Mouse (Mus musculus) ES-E14 (cell line): ENCODE results near the gene Arid5b. TPM values are rescaled to one million over a fixed set of nuclear protein-coding genes. Genes with fewer than 3 reads are reported as not detected.

Experiments used
- DNase-seq: peaks from one replicate; pipeline ENCODE4 v3.0.0-alpha.2; 2013; ENCODE audit warnings: low read depth, low spot score
- H3K27ac ChIP-seq: 2 replicates; pipeline ENCODE4 v1.5.1; 2012; ENCODE audit warnings: low read depth, mild to moderate bottlenecking, low read length, moderate library complexity, mixed read lengths; ENCODE audit not compliant: poor library complexity, insufficient read depth, severe bottlenecking
- H3K36me3 ChIP-seq: 2 replicates; pipeline ENCODE4 v1.6.1; 2012; ENCODE audit warnings: mild to moderate bottlenecking, low read length, moderate library complexity, mixed read lengths; ENCODE audit not compliant: control insufficient read depth, poor library complexity, insufficient read depth, severe bottlenecking
- H3K4me1 ChIP-seq, 2 experiments: fragments of 150-350 bp in 1 of 2; sonication (generic) in 1 of 2; 2 replicates each; pipeline ENCODE4 v1.6.1; 2012; ENCODE audit warnings: low read length in 2 of 2, mild to moderate bottlenecking in 1 of 2, mixed read lengths in 1 of 2; ENCODE audit not compliant: control insufficient read depth in 2 of 2, insufficient read depth in 2 of 2, poor library complexity in 1 of 2
- H3K4me3 ChIP-seq, 2 experiments: fragments of 150-350 bp in 1 of 2; sonication (generic) in 1 of 2; 2 replicates each; pipeline ENCODE4 v1.5.1; 2012; ENCODE audit warnings: low read length in 2 of 2, low read depth in 1 of 2, mild to moderate bottlenecking in 1 of 2, mixed read lengths in 1 of 2; ENCODE audit not compliant: insufficient read depth in 1 of 2, poor library complexity in 1 of 2, severe bottlenecking in 1 of 2
- H3K9ac ChIP-seq: 2 replicates; pipeline ENCODE4 v1.6.1; 2012; ENCODE audit warnings: low read depth, mild to moderate bottlenecking, low read length, mixed read lengths; ENCODE audit not compliant: poor library complexity, insufficient read depth, severe bottlenecking
- H3K9me3 ChIP-seq: fragments of 150-350 bp; sonication (generic); 2 replicates; pipeline ENCODE4 v1.6.1; 2012; ENCODE audit warnings: low read depth, mild to moderate bottlenecking, low read length; ENCODE audit not compliant: control insufficient read depth, insufficient read depth
- CHD2 ChIP-seq: IDR thresholded peaks from 2 replicates; pipeline ENCODE4 v1.6.1; 2014; ENCODE audit warnings: mild to moderate bottlenecking, low read depth, low read length, inconsistent platforms
- HCFC1 ChIP-seq: IDR thresholded peaks from 2 replicates; pipeline ENCODE4 v1.6.1; 2012; ENCODE audit warnings: low read length, inconsistent platforms, borderline replicate concordance; ENCODE audit not compliant: insufficient read depth
- MAFK ChIP-seq: IDR thresholded peaks from 2 replicates; pipeline ENCODE4 v1.6.1; 2014; ENCODE audit warnings: mild to moderate bottlenecking, low read depth, low read length, inconsistent platforms; ENCODE audit not compliant: insufficient read depth
- ZC3H11A ChIP-seq: IDR thresholded peaks from 2 replicates; pipeline ENCODE4 v1.6.1; 2012; ENCODE audit warnings: low read depth, mild to moderate bottlenecking, inconsistent platforms, low read length, borderline replicate concordance
- ZNF384 ChIP-seq: IDR thresholded peaks from 2 replicates; pipeline ENCODE4 v1.6.1; 2012; ENCODE audit warnings: low read depth, low read length, inconsistent platforms
- in situ Hi-C, 2 experiments: fragments of 600-800 bp; cut with MboI; formaldehyde crosslinking; loops; one replicate each; pipeline ENCODE4 v1.15.1; 2025; ENCODE audit warnings: low sequenced_read_pairs in 2 of 2, inconsistent platforms in 1 of 2; ENCODE audit not compliant: unreplicated experiment in 2 of 2
- total RNA-seq: library from RNA; depleted of rRNA; stranded (reverse); fragments of 300-350 nt; gene quantifications from 2 replicates; pipeline ENCODE4 v1.2.3, GENCODE M21; 2012

Arid5b gene
- total RNA-seq, 1 experiment = 26.2 TPM

DNA sequence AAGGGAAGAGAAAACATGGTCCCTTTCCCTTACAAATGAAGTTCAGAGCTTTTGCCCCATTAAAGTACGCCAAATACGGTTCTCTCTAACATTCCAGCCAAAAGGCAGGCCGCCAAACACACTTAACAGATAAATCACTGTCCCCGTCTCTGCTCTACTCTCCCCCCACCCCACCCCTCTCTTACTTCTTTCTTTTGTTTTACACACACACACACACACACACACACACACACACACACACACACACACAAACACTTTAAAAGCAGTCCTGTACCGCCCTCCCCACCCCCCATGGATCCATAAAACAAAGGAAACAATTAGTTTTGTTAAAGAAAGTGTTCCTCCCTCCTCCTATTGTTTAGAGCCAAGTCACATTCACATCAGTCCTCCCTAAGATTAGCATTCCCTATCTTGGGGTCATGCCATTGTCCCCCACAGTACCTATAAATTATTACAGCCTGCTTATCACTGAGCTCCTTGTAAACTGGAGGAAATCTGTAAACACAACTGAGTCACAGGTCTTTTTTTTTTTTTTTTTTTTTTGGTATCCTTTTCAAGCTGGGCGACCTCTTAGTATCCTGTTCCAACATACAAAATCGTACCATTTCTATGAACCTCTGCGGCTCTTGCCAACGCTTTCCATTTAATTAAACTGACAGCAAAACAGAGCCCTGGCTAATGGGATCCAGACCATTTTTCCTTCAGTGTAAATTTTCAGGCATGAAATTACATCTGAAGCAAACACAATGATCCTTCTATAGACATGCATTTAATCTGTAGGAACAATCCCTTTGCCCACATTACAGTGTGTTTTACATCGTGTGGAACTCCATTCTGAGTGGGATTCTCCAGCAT, 66.3 kb downstream of the Arid5b start:
- no peaks in the 10 kb centered on the region for H3K9me3 ChIP-seq
- H3K27ac ChIP-seq = no peak overlapping the region; the same call in 1 of the 2 replicates
- no peak overlapping the region for H3K9ac ChIP-seq
- in situ Hi-C loops = no loop called here
- no peaks in the 10 kb centered on the region for H3K36me3 ChIP-seq
- peak; percentile 55; the same call in 1 of the 2 replicates for TF ChIP-seq ZNF384
- TF ChIP-seq ZC3H11A = no peak
- no peak for TF ChIP-seq CHD2
- TF ChIP-seq HCFC1 = no peak
- no peak for TF ChIP-seq MAFK
- no peaks in the 10 kb centered on the region for H3K4me1 ChIP-seq
- no peak for DNase-seq
- no peak overlapping the region for H3K4me3 ChIP-seq

- H3K27ac ChIP-seq = no peak overlapping the region; the same call in 1 of the 2 replicates
- H3K9me3 ChIP-seq = no peaks in the 10 kb centered on the region
- H3K4me1 ChIP-seq = no peaks in the 10 kb centered on the region
- DNase-seq = no peak
- TF ChIP-seq ZNF384 (no peak), MAFK (no peak), ZC3H11A (no peak), HCFC1 (no peak), CHD2 (no peak)
- no peak overlapping the region for H3K4me3 ChIP-seq
- no peaks in the 10 kb centered on the region for H3K36me3 ChIP-seq
- no peak overlapping the region for H3K9ac ChIP-seq
- in situ Hi-C loops = no loop called here
Observed at GRCm38 (mm10) chr10:68211514-68211913, 67.0 kb downstream of the Arid5b start.

- no peak for TF ChIP-seq CHD2
- TF ChIP-seq ZC3H11A = no peak
- no peak for TF ChIP-seq HCFC1
- no peak for TF ChIP-seq ZNF384
- TF ChIP-seq MAFK = no peak
- Histone ChIP-seq H3K36me3 (no peaks in the 10 kb centered on the region), H3K4me3 (no peak overlapping the region), H3K9ac (no peak overlapping the region), H3K27ac (no peak overlapping the region), H3K9me3 (no peaks in the 10 kb centered on the region), H3K4me1 (no peaks in the 10 kb centered on the region)
- in situ Hi-C loops = no loop called here
- no peak for DNase-seq
Observed at GRCm38 (mm10) chr10:68210025-68210642, 68.4 kb downstream of the Arid5b start.

DNA sequence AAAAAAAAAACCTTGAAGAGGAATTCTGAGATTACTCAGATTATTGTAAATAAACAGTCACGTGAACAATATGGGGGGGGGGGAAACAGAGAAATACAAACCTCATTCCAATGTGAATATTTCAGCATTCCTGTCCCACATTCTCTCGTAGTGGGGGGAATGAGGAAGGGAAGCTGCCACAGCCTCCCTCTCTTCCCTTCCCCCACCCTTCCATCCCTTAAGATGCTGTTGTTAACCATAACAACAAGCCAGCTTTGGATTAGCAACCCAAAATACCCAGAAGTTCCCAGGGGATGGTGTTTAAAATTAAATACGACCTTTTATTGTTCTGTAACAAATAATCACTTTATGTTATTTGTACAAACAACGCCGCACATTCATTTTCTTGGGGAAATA, 69.9 kb downstream of the Arid5b start:
- no peaks in the 10 kb centered on the region for H3K36me3 ChIP-seq
- no peak for DNase-seq
- H3K27ac ChIP-seq = no peak overlapping the region
- no peak overlapping the region for H3K9ac ChIP-seq
- H3K4me1 ChIP-seq = no peaks in the 10 kb centered on the region
- H3K4me3 ChIP-seq = no peak overlapping the region
- H3K9me3 ChIP-seq = no peaks in the 10 kb centered on the region
- TF ChIP-seq ZNF384 (no peak), MAFK (no peak), HCFC1 (no peak)
- in situ Hi-C loops = no loop called here
